Mouse (Mus musculus): Measurements from ENCODE around the gene Enpp1.

DNA sequence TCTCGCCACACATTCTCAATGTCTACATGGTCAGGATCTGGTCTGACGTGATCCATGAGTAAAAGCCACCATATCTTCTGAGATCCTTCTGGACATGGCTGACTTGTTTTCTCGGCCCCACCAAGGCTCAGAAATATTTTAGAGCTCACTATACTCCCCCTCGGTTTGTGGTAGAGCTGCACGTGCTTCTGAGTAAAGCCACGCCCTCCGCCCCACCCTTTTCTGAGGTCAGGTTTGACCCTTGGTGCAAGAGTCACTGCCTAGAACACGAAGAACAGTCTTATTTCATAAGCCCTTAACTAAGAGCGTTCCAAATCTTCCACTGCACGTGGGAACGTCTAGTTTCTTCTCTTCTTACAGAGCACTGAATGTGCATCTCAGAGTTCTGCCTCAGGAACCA, 6.8 kb upstream of the Enpp1 start:
- TF ChIP-seq CTCF (IDR thresholded peaks at IDR 0.05; ENCODE audit: low read depth, low read length) (no peak), EP300 (IDR thresholded peaks at IDR 0.05; ENCODE audit: insufficient read depth, low read depth, low read length) (no peak), POLR2A (IDR thresholded peaks at IDR 0.05; ENCODE audit: insufficient read depth, low read length) (no peak)

Measured in ES-Bruce4 (cell line).